Mouse (Mus musculus) gastrocnemius, postnatal 25 days (tissue): ENCODE results near the gene Desi2. TPM values are rescaled to one million over a fixed set of nuclear protein-coding genes. Genes with fewer than 3 reads are reported as not detected.
"Not testable (repeated sequence)": the region's sequence is repeated elsewhere in the genome, so short reads cannot be mapped to it uniquely, and the experiment has no call there.

Experiments used
- DNase-seq: peaks from one replicate; pipeline ENCODE4 v3.0.0; 2022
- long read RNA-seq, 2 experiments: library from polyadenylated mRNA; stranded (forward); transcript quantifications; one replicate each; pipeline ENCODE4 v2.0.0; 2021
- total RNA-seq, 2 experiments: library from RNA; stranded (reverse); gene quantifications; 1 replicate in 1 of 2; 2 replicates in 1 of 2; pipeline ENCODE4 v1.2.3; 2021

The Desi2 gene
- total RNA-seq, result 10 to 100 TPM; 28.7 to 32.2 TPM
- long read RNA-seq, experiment 1, full-length matches to known transcripts, result 14 of 32 reads
- long read RNA-seq, experiment 1, partial matches to known transcripts, result 1 of 32 reads
- long read RNA-seq, experiment 1, other reads (novel, unspliced or antisense), result 17 of 32 reads
- long read RNA-seq, experiment 2, full-length matches to known transcripts, result 25 of 39 reads
- long read RNA-seq, experiment 2, partial matches to known transcripts, result 2 of 39 reads
- long read RNA-seq, experiment 2, other reads (novel, unspliced or antisense), result 12 of 39 reads

GRCm38 (mm10) chr1:178187216-178187791 lies at the start of gene Desi2:
Gene Desi2 (plus strand): TSS chr1:178187417.
- peak; percentile 98 for DNase-seq

- DNase-seq, result not testable (repeated sequence)
Observed at GRCm38 (mm10) chr1:178146513-178146912, 40.7 kb upstream of the Desi2 start.

GRCm38 (mm10) chr1:178146915-178147314 lies 40.3 kb upstream of the Desi2 start:
- not testable (repeated sequence) for DNase-seq

- DNase-seq, result no peak
Observed at GRCm38 (mm10) chr1:178182251-178182650, 5.0 kb upstream of the Desi2 start.

- no peak for DNase-seq
Observed at GRCm38 (mm10) chr1:178185591-178185990, 1.6 kb upstream of the Desi2 start.

- DNase-seq, result not testable (repeated sequence)
Observed at GRCm38 (mm10) chr1:178187810-178188209, 593 bp downstream of the Desi2 start.

- no peak for DNase-seq
Observed at GRCm38 (mm10) chr1:178188386-178188785, 1.2 kb downstream of the Desi2 start.

- DNase-seq, result no peak
Observed at GRCm38 (mm10) chr1:178205701-178206325, 18.6 kb downstream of the Desi2 start.

- not testable (repeated sequence) for DNase-seq
Observed at GRCm38 (mm10) chr1:178207856-178208255, 20.6 kb downstream of the Desi2 start.

- DNase-seq, result no peak
Observed at GRCm38 (mm10) chr1:178209966-178210365, 22.7 kb downstream of the Desi2 start.

GRCm38 (mm10) chr1:178217157-178217556 lies 29.9 kb downstream of the Desi2 start:
- DNase-seq, result no peak

- no peak for DNase-seq
Observed at GRCm38 (mm10) chr1:178218305-178218704, 31.1 kb downstream of the Desi2 start.

- no peak for DNase-seq
Observed at GRCm38 (mm10) chr1:178219166-178220077, 32.2 kb downstream of the Desi2 start.

- DNase-seq, result not testable (repeated sequence)
Observed at GRCm38 (mm10) chr1:178228888-178229287, 41.7 kb downstream of the Desi2 start.

GRCm38 (mm10) chr1:178234109-178234508 lies 46.9 kb downstream of the Desi2 start:
- no peak for DNase-seq

- DNase-seq, result no peak
Observed at GRCm38 (mm10) chr1:178235919-178236466, 48.8 kb downstream of the Desi2 start.

- DNase-seq, result no peak
Observed at GRCm38 (mm10) chr1:178238676-178239075, 51.5 kb downstream of the Desi2 start.

- no peak for DNase-seq
Observed at GRCm38 (mm10) chr1:178241884-178242508, 54.8 kb downstream of the Desi2 start.

GRCm38 (mm10) chr1:178248107-178248820 lies 61.0 kb downstream of the Desi2 start:
- DNase-seq, result no peak

GRCm38 (mm10) chr1:178254598-178254997 lies 67.4 kb downstream of the Desi2 start:
- DNase-seq, result no peak

- DNase-seq, result no peak
Observed at GRCm38 (mm10) chr1:178256351-178256750, 69.1 kb downstream of the Desi2 start.
